Mouse (Mus musculus): ENCODE measurements around the gene Dnajc11.

Gene Dnajc11

DNA sequence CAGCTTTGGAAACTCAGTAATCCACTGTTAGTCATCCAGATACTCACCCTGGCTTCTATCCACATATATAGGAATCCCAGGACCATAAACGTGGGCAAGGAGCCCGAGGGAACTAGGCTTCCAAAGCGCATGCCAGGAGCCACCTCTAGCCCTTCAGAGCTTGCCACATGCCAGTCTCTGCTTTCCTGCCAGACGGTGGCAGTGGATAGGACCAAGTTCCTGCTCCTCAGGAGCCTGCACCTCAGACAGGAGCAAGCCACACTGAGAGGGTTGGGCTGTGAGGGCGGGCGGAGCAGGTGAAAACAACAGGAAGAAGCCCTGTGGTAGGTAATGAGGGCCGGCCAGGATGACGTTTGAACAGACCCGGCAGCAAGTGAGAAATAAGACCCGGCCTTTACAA is 52.4 kb downstream of the Dnajc11 start:
- no peak for DNase-seq (ENCODE audit: low read depth)

DNA sequence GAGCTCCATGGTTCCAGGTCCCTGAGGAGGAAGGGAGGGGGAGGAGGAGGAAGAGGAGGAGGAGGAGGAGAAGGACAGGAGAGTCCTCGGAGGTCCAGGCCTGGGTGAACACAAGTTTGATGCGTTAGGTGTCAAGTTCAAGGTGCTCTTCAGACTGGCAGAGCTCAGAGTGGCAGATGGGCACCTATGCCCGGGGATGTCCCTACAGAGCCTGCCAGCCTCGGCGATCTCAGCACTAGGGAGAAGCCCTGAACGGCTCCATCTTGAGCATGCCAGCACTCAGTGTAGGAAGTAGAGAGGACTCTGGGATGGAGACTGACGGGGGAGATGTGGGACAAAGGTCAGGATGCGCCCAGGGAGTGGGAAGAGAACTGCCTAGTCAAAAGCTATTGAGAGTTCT is 53.2 kb downstream of the Dnajc11 start:
- no peak for DNase-seq (ENCODE audit: low read depth)

DNA sequence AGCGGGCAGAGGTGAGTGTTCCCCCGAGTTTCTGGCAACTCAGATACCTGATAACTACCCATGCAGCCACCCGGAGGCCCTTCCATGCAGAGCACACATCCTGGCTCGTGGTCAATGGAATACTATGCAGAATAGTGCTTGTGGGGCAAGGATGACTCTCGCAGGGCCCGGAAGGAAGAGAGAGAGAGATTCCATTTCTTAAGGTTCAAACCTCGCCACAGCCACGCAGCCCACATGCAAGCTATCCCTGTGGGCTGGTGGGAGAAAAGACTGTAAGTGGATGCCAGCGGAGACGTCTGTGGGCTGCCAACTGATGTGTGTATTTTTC is 54.5 kb downstream of the Dnajc11 start:
- DNase-seq (ENCODE audit: low read depth), result peak; percentile 48

DNA sequence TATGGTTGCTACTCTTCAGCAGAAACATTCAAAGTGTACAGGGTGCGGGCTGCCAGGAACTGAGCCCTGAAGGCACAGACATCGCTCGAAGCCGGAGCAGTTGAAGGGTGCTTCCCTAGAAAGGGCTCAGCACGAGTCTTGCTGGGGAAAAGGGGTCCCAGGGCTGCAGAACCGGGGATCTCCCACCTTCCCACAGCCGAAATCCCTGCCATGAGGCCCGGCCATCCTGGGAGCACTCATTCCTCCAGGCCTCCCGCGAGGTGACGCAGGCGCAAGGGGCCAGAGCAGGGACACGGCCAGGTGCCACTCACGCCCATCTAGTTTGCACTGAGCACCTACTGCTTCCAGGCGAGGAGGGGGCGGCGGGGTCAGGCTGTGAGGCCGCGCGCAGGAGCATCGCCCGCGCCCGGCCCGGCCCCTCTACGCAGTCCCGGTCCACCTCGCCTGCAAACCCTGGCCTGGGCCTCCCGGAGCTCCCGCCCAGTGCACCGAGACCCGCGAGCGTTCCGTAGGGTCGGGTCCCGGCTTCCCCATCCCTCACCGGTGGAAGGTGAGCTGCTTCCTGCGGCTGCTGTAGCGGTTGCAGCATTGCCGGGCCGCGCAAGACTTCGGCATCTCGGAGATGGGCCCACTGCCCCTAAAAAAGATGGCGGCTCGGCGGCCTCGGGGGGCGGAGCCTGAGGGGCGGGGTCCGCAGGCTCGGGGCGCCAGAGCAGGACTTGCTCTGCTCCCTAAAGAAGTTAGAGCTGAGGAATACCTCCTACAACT is 55.0 kb downstream of the Dnajc11 start, which contains the start of gene Thap3:
Gene Thap3, minus strand, starts transcription at position 656 of the 768 bp plus-strand sequence.
- peak; percentile 68 for DNase-seq (ENCODE audit: low read depth)

DNA sequence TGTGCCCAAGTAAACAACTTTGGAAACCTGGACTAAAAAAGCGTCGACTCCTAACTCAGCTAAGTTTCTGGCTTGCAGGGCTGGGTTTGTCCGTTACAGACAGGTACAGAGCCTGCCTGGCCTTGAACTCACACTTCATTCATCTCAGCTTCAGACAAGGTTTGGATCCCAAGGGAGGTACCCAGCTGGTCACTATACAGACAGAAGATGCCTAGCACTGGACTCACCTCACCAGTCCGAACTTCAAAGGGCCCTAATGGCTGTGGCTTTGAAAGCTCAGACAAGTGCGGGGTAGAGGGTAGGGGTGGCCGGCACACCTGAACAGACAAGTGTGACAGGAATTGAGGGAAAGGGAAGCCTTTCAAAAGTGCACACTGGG is 55.6 kb downstream of the Dnajc11 start:
- DNase-seq (ENCODE audit: low read depth), result no peak

DNA sequence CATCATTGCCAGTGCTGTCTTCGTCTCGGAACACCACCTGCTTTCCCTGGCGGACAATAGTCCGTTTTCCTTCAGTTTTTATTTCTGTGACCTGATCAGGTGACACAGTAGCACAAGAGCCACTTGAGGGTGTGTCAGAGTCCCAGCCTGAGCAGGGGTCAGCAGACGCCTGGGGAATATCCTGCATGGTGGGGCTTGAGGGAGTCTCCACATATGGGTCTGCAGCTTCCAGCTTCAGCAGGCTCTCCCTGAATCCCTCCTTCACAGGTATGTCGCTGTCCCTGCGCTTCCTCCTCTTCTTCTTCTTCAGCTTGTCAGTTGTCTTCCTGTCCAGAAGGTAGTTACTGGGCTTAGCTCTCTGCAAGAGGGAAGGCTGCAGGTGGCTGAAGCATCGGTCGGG is 58.6 kb downstream of the Dnajc11 start:
- DNase-seq (ENCODE audit: low read depth), result no peak

DNA sequence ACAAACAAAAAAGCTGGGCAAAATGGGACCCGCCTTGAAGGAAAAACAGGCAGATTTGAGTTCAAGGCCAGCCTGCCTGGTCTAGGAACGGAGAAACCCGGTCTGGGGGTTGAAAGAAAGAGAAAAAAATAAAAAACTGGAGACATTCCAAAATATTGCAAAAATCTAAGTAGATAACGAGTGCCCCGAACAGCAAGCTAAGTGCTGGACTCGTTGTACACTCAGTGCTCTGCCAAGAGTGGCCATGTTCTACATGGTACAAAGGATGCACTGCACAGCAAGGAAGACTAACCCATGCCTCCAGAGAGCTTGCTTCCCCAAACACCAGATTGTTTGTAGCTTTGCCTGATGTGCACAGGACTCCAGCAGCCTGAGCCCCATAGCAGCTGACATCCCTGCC is 59.5 kb downstream of the Dnajc11 start:
- no peak for DNase-seq (ENCODE audit: low read depth)

DNA sequence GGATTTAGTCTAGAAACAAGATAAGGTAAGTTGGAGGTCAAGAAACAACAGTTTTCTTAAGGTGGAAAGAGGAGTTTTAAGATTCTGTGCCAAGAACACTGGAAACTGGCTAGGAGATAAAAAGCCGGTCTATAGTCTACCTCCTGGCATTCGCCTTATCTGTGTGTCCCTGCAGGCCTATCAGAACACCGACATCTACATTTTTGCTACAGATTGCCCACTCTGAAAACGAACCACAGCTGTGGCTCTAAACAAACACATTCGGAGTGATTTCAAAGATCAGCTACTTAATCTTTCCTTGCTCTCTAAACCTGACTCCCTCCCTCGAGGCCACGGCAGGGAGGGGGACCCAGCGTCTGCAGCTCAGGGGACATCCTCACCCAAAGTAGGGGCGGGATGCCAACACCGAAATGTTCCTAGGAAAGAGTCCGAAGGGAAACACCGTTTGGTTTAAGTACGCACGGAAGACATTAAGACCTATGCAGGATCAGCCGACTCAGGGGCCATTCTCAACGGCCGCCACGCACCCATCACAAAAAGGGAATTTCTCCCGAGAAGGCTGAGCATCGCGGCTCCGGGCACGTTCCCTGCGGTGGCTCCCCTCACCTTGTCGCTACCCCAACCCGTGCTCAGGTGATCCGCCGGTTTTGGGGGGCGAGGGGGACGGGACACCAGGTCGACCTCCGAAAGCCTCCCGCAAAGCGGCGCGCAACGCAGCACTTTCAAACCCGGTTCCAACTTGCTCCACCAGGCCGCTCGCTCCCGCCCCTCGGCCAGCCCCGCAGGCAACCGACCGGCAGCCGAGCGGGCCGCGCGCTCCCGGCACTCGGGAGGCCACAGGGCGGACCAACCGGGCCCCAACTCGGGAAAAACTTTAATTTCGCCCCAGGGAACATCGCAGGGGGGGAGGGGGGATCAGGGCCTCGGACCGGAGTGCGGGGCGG is 61.0 kb downstream of the Dnajc11 start:
- DNase-seq (ENCODE audit: low read depth), result peak; percentile 53

DNA sequence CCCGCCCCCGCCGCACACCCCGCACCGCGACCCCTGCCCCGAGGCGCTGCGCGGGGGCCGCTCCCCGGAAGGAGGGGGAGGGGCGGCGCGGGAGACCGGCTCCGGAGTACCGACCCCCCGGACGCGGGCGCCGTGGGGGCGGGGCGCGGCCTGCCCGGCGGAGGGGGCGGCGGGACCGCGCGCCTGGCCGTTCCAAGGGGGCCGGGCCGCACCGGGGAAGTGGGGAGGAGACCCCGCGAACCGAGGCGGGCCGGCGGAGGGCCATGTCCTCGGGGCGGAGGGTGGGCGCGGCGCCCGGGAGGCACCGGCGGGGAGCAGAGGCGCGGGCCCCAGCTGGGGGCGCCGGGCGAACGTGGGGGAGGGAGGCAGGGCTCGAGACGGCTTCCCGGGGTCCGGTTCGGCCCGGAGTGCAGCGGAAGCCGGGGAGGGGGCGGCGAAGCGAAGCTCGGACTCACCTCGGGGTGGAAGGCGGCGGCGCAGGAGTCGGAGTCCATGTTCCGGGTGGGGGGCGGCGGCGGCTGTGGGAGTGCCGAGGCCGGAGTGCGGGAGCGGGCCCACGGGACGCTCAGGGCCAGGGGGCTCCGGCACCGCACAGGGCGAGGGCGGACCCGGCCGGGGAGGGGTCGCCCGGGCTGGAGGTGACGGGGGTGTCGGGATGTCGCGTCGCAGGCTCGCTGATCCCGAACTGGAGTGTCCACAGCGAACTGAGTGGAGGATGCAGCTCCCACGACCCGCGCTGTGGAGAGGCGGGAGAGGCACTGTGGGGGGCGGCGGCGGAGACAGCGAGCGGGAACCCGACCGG is 62.1 kb downstream of the Dnajc11 start:
- DNase-seq (ENCODE audit: low read depth), result no peak

DNA sequence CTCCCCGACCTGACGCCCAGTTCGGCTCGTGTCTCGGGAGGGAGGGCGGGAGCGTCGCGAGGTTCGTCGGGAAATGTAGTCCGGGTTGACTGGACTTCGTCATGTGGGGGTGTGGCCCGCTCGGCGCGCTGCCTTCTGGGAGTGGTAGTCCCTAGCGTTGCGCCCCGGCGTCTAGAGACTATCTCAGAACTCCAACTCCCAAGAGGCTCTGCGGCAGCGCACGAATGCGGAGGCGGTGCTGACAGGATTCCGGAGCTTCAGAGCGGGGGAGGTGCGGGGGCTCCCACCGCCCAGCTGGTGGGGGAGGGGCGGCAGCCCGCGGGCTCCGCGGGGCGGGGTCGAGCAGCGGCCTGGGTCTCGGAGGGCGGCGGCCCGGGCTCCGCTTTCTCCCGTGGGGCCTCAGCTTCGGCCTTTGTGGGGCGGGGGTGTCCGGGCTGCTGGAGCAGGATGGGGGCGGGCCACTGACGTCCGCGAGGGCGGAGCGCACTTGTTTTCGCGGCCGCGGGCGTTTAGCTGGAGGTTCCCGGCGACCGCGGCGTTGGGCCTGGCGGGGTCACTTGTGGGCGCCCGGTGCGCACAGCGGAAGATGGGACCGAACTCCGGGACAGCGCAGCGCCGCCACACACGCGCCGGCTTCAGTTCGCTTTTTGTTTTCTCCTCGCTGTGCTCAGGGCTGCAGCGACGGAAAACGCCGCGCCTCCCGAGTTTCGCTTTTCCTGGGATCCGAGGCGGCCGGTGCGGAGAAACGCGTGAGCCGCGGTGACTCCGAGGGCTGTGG is 62.9 kb downstream of the Dnajc11 start, which contains the start of gene Phf13:
Gene Phf13, minus strand, starts transcription at position 86 of the 778 bp plus-strand sequence.
- peak; percentile 98 for DNase-seq (ENCODE audit: low read depth)

DNA sequence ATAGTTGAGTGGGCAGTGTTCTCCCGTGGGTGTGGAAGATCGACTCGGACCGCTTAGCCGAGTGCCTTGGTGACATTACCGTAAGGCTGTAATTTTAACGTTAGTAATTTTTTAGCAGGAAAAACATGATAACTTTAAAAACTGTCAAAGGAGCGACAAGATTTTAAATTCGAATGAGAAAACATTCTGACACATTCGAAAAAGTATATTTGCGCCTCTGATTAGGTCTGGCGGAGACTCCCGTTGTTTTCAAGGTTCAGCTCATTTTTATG is 63.4 kb downstream of the Dnajc11 start:
- DNase-seq (ENCODE audit: low read depth), result no peak

DNA sequence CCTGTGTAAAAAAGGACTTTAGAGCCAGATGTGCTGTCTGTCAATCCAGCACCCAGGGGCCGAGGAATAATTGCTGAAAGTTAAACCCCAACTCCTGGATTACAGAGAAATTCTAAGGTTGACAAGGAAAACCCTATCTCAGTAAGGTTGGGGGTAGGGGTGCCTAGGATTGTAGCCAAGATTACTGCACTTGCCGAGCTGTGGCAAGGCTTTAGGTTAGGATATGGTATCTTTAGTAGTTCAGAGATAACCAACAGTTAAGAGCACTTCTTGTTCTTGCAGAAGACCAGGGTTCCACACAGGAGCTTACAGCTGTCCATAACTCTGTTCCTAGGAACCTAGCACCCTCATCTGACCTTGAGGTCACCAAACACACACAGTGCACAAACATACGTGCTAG is 64.2 kb downstream of the Dnajc11 start:
- no peak for DNase-seq (ENCODE audit: low read depth)

DNA sequence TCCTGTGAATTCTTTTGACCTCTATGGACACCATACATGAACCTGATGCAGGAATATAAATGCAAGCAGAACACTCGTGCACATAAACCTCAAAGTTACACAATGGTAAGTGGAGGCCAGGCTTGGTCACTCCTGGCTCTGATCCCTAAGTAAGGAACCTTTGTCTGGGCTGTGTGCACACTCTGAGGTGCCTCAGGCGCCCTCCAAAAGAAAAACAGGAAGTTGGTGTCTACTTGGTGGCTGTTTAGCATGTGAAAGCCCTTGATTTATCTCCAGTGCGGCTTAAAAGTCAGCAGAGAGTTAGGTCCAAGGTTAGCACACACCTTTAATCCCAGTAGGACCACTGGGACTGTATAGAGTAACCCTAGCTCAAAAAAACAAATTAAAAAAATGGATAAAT is 66.0 kb downstream of the Dnajc11 start:
- DNase-seq (ENCODE audit: low read depth), result peak; percentile 50

DNA sequence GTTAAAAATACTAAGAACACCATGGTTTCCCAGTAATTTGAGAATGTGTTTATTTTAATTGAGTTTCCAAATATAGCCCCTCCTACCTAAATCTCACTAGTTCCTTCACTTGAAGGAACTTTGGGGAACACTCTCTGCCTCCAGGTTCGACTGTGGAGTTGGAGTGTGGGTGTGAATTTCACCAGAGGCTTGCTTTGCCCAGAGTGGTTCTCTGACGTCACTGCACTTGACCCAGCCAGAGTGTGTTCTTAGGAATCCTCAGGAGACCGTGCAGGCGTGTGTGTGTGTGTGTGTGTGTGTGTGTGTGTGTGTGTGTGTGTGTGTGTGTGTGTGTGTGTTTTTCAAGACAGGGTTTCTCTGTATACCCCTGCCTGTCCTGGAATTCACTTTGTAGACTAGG is 67.4 kb downstream of the Dnajc11 start:
- DNase-seq (ENCODE audit: low read depth), result no peak

DNA sequence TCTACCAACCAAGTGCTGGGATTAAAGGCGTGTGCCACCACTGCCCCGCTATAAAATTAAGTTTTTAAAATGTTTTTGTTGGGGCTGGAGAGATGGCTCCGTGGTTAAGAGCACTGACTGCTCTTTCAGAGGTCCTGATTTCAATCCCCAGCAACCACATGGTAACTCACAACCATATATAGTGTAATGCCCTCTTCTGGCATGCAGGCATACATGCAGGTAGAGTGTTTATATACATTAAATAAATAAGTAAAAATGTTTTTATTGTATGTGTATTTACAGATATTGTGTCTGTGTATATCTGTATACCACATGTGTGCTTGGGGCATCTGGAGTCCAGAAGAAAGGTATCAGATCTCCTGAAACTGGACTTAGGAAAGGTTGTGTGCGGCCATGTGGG is 67.8 kb downstream of the Dnajc11 start:
- peak; percentile 38 for DNase-seq (ENCODE audit: low read depth)

DNA sequence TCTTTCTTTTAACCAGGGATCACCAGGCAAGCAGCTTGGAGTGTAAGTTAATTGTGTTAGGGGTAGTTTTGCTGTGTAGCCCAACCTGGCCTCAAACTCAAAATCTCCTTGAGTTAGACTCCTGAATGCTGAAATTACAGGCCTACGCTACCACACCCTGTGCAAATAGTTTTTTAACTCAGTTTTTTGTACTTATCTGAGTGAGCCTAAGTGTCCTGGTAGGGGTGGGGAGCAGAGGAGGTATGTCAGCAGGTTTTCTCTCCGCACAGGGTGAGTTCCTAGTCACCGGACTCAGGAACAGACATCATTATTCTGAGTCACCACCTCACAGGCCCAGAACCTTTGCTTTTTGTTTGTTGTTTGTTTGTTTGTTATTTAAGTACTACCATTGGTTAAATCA is 68.6 kb downstream of the Dnajc11 start:
- DNase-seq (ENCODE audit: low read depth), result no peak

DNA sequence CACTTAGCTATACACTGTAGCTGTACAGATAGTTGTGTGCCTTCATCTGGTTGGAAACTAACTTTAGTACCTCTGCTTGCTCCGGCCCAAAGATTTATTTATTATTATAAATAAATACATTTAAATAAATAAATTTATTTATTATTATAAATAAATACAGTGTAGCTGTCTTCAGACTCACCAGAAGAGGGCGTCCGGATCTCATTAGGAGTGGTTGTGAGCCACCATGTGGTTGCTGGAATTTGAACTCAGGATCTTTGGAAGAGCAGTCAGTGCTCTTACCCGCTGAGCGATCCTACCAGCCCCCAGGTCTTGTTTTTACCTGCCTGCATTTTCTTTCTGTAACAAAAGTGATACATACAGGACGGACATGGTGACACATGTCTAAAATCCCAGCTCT is 72.6 kb downstream of the Dnajc11 start:
- peak; percentile 50 for DNase-seq (ENCODE audit: low read depth)

DNA sequence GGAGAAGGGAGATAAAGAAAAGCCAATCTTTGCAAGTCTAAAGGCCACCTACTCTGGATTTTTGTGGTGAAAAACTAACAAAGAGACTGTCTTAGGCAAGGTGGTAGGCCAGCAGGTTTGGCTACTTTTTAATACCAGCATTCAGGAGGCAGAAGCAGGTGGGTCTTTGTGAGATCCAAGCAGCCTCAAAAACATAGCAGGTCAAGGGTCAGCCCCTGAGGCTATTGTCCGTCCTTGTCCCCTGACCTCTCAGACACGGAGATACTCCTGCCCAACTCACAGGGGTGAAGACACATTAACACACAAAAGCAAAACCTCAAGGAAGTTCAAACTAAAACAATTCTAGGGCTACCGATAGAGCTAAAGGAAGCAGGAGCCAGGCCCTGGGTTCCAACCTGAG is 73.3 kb downstream of the Dnajc11 start:
- no peak for DNase-seq (ENCODE audit: low read depth)

DNA sequence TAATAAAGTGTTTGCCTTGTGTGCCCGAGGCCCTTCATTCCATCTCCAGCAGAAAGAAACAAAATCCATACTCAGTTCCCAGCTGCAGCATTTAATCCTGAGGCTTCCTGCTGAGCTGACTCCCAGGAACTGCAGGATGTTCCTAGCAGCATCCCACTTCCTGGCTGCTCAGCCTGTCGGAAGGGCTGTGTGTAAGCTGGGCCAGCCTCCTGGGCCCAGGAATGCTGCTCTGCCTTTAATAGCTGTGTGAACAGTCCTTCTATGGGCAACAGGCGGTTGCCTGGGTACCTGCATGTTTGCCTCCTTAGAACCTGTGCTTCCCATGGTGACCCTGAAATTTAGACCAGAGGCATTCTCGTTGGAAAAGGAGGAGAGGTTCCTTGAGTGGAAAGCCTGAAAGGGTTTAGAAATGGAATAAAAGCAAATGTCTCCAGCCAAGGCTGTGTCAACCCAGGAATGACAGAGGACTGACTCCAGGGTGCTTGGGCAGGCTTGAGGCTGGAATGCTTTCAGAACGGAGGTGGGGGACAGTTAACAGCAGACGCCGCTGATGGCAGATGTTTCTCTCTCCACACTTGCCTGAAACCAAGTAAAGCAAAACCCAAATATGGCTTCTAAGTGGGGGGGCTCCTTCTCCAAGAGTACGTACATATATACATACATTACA is 74.1 kb downstream of the Dnajc11 start:
- DNase-seq (ENCODE audit: low read depth), result no peak

DNA sequence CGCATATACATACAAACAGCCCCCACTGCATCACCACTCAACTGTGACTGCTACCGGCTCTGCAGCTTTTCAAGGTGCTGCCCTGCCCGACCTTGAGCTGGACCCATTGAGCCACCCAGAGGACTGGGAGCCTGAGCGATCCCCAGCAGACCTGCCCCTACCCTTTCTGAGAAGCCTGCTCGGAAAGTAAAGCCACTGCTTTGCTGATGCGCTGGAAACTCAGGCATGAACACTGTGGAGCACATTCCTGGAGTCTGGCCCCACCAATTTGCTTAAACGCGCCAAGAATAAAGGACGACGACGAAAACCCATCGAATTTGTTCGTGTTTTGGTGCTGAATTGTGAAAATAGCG is 74.6 kb downstream of the Dnajc11 start:
- no peak for DNase-seq (ENCODE audit: low read depth)

DNA sequence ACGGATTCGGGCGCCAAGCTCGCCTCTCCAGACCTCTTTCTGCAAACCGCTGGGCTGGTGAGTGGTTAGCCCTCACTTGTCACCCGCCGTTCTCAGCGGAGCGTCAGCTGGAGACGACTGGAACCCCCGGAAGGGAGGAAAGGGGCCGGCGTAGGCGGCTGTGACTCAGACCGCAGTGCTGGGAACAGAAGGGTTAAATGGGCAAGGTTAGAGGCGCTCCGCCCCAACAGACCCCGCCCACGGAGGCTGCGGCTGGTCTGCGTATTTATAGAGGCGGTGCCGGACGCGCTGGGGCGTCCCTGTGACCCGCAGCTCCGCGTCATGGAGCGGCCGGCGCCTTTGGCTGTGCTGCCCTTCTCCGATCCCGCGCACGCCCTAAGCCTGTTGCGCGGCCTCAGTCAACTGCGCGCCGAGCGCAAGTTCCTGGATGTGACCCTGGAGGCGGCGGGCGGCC is 75.2 kb downstream of the Dnajc11 start, which contains the start of gene Klhl21:
Gene Klhl21, plus strand, starts transcription at position 182 of the 454 bp plus-strand sequence.
- peak; percentile 95 for DNase-seq (ENCODE audit: low read depth)
